Mouse (Mus musculus): ENCODE measurements around the gene Rrn3. TPM values are rescaled to one million over a fixed set of nuclear protein-coding genes. Genes with fewer than 3 reads are reported as not detected.

Gene Rrn3
- polyA plus RNA-seq, 1 experiment from 2014 or later = 83.0 TPM

DNA sequence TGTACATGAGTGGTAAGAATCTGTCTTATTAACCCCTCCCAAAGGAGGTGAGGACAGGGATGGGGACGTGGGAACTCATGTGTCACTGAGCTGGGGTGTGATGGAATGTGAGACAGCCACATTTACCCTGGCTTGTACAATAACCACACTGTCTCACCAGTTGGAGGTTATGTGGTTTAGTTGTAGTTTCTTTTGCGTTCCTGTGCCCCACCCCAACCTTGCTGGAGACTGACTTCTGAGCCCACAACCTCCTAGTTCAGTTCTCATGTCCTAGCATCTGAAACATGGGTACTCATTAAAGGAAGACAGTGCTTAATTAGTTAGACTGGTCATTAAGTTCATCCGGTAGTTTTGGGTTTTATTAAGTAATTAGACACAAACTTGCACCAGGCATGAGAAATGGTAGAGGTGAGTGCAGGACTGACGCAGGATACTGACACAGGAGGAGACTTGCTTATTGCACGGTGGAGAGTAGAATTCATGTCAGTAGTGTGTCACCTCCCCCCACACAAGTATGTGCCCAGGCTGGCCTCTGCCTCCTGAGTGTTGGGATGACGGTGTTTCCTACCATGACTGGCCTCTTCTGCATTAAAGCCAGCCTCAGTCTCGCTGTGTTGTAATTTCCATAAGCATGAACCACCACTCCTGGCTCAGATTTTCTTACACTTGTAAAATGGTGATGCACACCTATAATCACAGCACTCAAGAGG, 45.4 kb downstream of the Rrn3 start:
- H3K4me2 ChIP-seq (replicated peaks) = no peak overlapping the region
- WGBS = 72% methylated on average over 7 of the region's 7 CpGs
- H3K27me3 ChIP-seq = no peaks in the 10 kb centered on the region
- no peaks in the 10 kb centered on the region for H3K9me3 ChIP-seq
- ATAC-seq (ENCODE audit: insufficient number of reproducible peaks, insufficient read depth, low FRiP score, low TSS enrichment) = no peak
- H3K4me1 ChIP-seq = peaks cover 4% of the 10 kb centered on the region; the same call in 1 of the 2 replicates
- peaks cover 45% of the 10 kb centered on the region for H3K36me3 ChIP-seq
- no peak overlapping the region for H3K9ac ChIP-seq
- H3K4me3 ChIP-seq = no peak overlapping the region
- H3K27ac ChIP-seq = no peak overlapping the region

DNA sequence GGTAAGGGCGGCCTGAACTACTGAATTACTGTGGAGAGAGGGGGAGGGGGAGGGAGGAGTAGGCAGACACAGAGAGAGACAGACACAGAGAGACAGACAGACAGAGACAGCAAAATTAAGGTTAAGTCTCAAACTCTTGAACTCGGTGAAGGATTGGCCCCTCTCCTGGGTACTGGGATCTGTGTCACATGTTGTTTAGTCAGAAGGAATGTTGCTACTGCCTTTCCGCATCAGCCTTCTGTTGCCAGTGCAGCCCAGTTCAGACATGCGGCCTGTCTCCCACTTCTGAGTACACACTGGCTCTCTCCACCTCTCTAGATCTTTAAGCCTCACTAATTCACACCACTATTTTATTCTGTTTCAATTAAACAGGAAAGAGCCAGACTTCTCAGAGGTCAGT, 46.0 kb downstream of the Rrn3 start:
- Histone ChIP-seq H3K9me3 (no peaks in the 10 kb centered on the region), H3K4me3 (no peak overlapping the region), H3K27me3 (no peaks in the 10 kb centered on the region), H3K4me2 (replicated peaks) (no peak overlapping the region), H3K36me3 (peaks cover 49% of the 10 kb centered on the region), H3K4me1 (peaks cover 4% of the 10 kb centered on the region; the same call in 1 of the 2 replicates), H3K9ac (no peak overlapping the region), H3K27ac (no peak overlapping the region)
- ATAC-seq (ENCODE audit: insufficient number of reproducible peaks, insufficient read depth, low FRiP score, low TSS enrichment) = no peak
- 85% methylated on average over 4 of the region's 4 CpGs for WGBS

DNA sequence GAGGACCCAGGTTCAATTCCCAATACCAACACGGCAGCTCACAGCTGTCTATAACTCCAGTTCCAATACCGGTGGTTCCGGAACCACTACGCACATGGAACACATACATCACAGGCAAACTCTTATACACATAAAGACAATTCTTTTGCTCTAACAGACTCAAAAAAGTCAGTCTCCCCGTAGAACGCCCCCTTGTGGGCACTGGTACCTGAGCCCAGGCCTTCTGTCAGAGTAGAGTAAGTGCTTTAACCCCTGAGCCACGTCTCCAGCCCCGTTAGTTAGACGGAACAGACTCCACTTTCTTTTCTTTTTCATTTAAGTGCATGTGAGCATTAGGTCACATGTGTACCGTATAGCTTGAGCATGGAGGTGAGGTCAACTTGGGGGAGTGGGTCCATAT, 49.9 kb downstream of the Rrn3 start:
- Histone ChIP-seq H3K4me2 (replicated peaks) (no peak overlapping the region), H3K36me3 (peaks cover 78% of the 10 kb centered on the region), H3K9me3 (no peaks in the 10 kb centered on the region), H3K27ac (no peak overlapping the region), H3K9ac (no peak overlapping the region), H3K4me3 (no peak overlapping the region), H3K4me1 (peaks cover 4% of the 10 kb centered on the region; the same call in 1 of the 2 replicates), H3K27me3 (no peaks in the 10 kb centered on the region)
- ATAC-seq (ENCODE audit: insufficient number of reproducible peaks, insufficient read depth, low FRiP score, low TSS enrichment) = no peak
- 88% methylated on average over 10 of the region's 10 CpGs for WGBS

DNA sequence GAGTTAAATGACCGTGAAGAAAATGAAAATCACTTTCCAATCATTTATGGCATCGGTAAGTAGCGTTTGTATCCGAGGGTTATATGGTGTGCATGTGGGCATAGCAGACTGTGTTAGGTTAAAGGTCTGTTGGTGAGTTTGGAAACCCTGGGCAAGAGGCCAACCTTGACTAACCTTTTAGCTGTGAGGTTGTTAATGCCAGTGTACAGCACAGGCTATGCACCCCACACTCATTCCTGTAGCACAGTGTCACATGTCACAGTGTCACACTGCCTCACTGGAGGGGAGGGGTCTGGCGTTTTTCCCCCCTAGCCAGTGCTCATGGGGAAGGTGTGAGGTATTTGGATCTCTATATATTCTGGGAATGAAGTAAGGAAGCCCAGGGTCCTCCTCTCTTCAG, 51.1 kb downstream of the Rrn3 start:
- Histone ChIP-seq H3K4me1 (no peaks in the 10 kb centered on the region), H3K9me3 (no peaks in the 10 kb centered on the region), H3K9ac (no peak overlapping the region), H3K27me3 (no peaks in the 10 kb centered on the region), H3K4me2 (replicated peaks) (no peak overlapping the region), H3K4me3 (no peak overlapping the region), H3K36me3 (peaks cover 89% of the 10 kb centered on the region), H3K27ac (no peak overlapping the region)
- no peak for ATAC-seq (ENCODE audit: insufficient number of reproducible peaks, insufficient read depth, low FRiP score, low TSS enrichment)
- WGBS = 92% methylated on average over 5 of the region's 5 CpGs

DNA sequence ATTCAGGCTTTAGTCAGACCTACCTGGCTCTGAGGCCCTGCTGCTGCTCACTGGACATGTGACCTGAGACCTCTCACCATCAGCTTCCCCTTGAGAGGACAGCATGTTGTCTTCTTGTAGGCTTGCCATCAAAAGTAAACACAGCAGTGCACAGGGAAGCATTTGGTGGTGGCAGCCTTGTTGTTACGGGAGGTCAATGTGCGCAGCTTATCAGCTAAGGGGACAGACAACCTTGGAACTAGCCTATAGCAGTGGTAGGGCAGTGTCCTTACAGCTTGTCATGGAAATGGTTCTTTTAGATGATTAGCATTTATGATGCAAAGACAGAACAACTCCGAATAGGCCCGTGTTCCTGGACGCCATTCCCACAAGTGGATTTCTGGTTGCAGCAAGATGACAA, 53.9 kb downstream of the Rrn3 start:
- Histone ChIP-seq H3K9me3 (no peaks in the 10 kb centered on the region), H3K4me2 (replicated peaks) (no peak overlapping the region), H3K27me3 (no peaks in the 10 kb centered on the region), H3K4me1 (no peaks in the 10 kb centered on the region), H3K9ac (no peak overlapping the region), H3K4me3 (no peak overlapping the region), H3K27ac (no peak overlapping the region), H3K36me3 (peaks cover 91% of the 10 kb centered on the region)
- 97% methylated on average over 5 of the region's 5 CpGs for WGBS
- ATAC-seq (ENCODE audit: insufficient number of reproducible peaks, insufficient read depth, low FRiP score, low TSS enrichment) = no peak

DNA sequence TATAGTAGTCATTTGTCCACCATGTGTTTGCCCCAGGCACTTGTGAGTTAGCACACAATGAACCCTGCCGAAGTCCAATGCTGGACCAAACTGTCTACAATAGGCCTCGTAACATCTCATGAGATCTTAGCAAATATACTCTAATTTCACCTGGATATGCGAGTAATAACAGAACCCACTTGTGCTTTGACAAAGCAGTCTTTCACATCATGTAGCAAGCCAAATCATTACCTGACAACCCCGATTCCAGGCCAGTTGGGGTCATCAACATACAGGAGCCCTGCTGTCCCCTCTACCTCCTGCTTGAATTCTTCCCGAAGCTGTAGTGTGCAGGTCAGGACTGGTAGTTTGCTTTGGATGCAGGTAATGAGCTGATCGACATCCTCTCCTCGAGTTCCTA, 59.5 kb downstream of the Rrn3 start:
- Histone ChIP-seq H3K4me3 (no peak overlapping the region), H3K4me1 (no peaks in the 10 kb centered on the region), H3K9me3 (no peaks in the 10 kb centered on the region), H3K4me2 (replicated peaks) (no peak overlapping the region), H3K27ac (no peak overlapping the region), H3K27me3 (no peaks in the 10 kb centered on the region), H3K9ac (no peak overlapping the region), H3K36me3 (peaks cover 85% of the 10 kb centered on the region)
- 88% methylated on average over 7 of the region's 7 CpGs for WGBS
- ATAC-seq (ENCODE audit: insufficient number of reproducible peaks, insufficient read depth, low FRiP score, low TSS enrichment) = no peak

DNA sequence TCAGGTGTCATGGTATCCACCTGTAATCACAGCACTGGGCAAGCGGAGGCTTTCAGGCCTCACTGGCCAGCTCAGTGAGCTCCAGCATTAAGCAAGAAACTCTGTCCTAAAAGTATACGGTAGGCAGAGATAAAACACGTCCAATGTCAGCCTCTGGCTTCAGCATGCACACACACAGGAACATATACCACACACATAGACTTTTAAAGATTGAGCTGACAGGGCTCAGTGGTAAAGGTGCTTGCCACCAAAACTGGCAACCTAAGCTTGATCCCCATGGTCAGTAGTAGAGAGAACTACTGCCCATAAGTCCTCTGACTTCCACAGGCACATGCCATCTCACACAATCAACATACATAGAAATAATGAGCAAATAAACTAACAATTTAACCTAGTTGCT, 60.4 kb downstream of the Rrn3 start:
- ATAC-seq (ENCODE audit: insufficient number of reproducible peaks, insufficient read depth, low FRiP score, low TSS enrichment) = no peak
- H3K27ac ChIP-seq = no peak overlapping the region
- no peaks in the 10 kb centered on the region for H3K4me1 ChIP-seq
- whole genome bisulfite sequencing = 88% methylated on average over 3 of the region's 3 CpGs
- H3K9me3 ChIP-seq = no peaks in the 10 kb centered on the region
- no peak overlapping the region for H3K4me2 ChIP-seq (replicated peaks)
- H3K9ac ChIP-seq = no peak overlapping the region
- H3K36me3 ChIP-seq = peaks cover 87% of the 10 kb centered on the region
- H3K4me3 ChIP-seq = no peak overlapping the region
- H3K27me3 ChIP-seq = no peaks in the 10 kb centered on the region

DNA sequence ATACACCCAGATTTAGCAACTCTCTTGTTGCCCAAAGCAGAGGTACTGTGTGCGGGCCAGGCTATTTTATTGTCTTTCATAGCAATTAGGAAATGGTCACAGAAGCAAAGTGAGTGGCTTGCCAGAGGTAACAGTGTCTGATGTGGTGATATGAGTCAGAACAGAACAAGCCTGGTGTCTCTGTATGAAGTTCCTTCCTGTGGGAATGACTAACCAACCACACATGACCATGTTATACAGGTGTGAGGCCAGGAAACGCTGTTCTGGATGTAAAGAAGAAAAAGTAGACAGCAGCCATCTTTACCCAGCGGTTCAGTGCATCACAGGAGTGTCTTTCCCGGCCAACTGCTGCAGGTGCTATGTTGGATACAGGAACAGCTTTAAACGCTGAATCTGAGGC, 64.5 kb downstream of the Rrn3 start:
- peaks cover 62% of the 10 kb centered on the region for H3K36me3 ChIP-seq

DNA sequence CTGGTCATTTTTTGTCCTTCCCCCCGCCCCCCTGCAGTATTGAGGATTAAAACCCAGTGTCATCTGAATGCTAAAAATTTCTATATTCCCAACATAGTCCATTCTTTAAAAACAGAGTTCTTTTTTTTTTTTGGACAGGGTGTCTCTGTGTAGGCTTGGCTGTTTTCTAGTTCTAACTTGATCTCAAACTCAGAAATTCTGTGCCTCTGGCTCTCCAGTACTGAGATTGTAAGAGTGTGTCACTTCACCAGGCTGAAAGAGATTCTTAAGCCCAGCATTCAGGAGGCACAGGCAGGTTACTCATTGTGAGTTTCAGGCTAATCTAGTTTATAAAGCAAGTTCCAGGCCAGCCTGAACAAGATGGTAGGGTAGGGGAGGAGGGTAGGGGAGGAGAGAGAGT, 66.2 kb downstream of the Rrn3 start:
- no peak overlapping the region for H3K27ac ChIP-seq
- H3K4me2 ChIP-seq (replicated peaks) = no peak overlapping the region
- 83% methylated on average over 1 of the region's 1 CpGs for WGBS
- ATAC-seq (ENCODE audit: insufficient number of reproducible peaks, insufficient read depth, low FRiP score, low TSS enrichment) = no peak
- H3K36me3 ChIP-seq = peaks cover 51% of the 10 kb centered on the region
- no peaks in the 10 kb centered on the region for H3K4me1 ChIP-seq
- no peaks in the 10 kb centered on the region for H3K27me3 ChIP-seq
- H3K4me3 ChIP-seq = no peak overlapping the region
- H3K9me3 ChIP-seq = no peaks in the 10 kb centered on the region
- H3K9ac ChIP-seq = no peak overlapping the region

More for the DNA sequence above, 64.5 kb downstream of the Rrn3 start:
- H3K27me3 ChIP-seq = no peaks in the 10 kb centered on the region
- no peak overlapping the region for H3K27ac ChIP-seq
- WGBS = 93% methylated on average over 5 of the region's 5 CpGs
- no peak for ATAC-seq (ENCODE audit: insufficient number of reproducible peaks, insufficient read depth, low FRiP score, low TSS enrichment)
- no peaks in the 10 kb centered on the region for H3K4me1 ChIP-seq
- H3K4me2 ChIP-seq (replicated peaks) = no peak overlapping the region
- H3K9me3 ChIP-seq = no peaks in the 10 kb centered on the region
- H3K4me3 ChIP-seq = no peak overlapping the region
- no peak overlapping the region for H3K9ac ChIP-seq

DNA sequence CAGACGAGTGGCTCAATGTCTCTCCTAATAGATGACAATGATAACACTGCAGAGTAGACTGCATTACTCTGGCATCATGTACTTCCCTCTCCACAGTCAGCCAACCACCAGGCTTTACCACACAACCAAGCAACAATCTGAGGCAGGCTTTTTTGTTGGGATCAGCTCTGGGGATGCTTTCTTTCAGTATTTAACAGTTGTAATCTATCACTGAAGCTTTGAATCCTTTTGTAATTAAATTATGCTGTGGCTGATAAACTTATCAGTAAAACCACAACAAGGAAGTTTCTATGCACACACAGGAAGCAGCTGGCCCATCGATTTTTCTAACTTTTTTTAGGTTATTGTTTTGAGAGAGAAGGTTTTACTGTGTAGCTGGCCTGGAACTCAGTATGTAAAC, 67.8 kb downstream of the Rrn3 start:
- 73% methylated on average over 2 of the region's 2 CpGs for WGBS
- H3K4me2 ChIP-seq (replicated peaks) = no peak overlapping the region
- no peaks in the 10 kb centered on the region for H3K27me3 ChIP-seq
- no peaks in the 10 kb centered on the region for H3K9me3 ChIP-seq
- no peak overlapping the region for H3K9ac ChIP-seq
- H3K36me3 ChIP-seq = peaks cover 48% of the 10 kb centered on the region
- ATAC-seq (ENCODE audit: insufficient number of reproducible peaks, insufficient read depth, low FRiP score, low TSS enrichment) = no peak
- no peak overlapping the region for H3K4me3 ChIP-seq
- H3K4me1 ChIP-seq = no peaks in the 10 kb centered on the region
- no peak overlapping the region for H3K27ac ChIP-seq

DNA sequence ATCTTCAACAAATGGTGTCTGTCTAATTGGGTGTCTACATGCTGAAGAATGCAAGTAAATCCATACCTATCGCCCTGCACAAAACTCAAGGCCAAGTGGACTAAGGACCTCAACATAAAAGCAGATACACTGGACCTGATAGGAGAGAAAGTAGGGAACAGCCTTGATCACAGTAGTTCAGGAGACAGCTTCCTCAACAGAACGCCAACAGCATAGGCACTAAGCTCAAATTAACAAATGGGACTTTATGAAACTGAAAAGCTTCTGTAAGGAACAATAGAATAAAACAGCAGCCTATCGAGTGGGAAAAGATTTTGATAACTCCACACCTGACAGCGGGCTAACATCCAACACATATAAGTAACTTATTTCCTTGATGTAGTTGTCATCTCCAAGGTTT, 70.9 kb downstream of the Rrn3 start:
- ATAC-seq (ENCODE audit: insufficient number of reproducible peaks, insufficient read depth, low FRiP score, low TSS enrichment) = no peak
- 94% methylated on average over 4 of the region's 4 CpGs for WGBS
- H3K36me3 ChIP-seq = peaks cover 35% of the 10 kb centered on the region

DNA sequence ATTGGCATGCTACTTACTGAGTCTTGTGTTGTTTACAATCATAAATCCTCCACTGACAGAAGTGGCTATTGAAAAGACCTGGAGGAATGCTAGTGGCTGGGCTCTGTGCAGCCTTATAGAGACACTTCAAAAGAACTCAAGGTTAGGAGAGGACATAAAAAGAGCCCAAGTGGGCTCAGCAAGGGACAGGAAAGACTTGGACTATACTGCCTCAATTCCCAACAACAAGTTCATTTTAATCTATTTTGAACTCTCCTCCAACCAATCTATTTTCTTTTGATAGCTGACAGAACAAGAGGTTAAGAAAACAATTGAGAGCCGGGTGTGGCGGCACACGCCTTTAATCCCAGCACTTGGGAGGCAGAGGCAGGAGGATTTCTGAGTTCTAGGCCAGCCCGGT, 73.4 kb downstream of the Rrn3 start:
- WGBS = 89% methylated on average over 4 of the region's 4 CpGs
- no peak for ATAC-seq (ENCODE audit: insufficient number of reproducible peaks, insufficient read depth, low FRiP score, low TSS enrichment)
- H3K9me3 ChIP-seq = no peaks in the 10 kb centered on the region
- no peak overlapping the region for H3K4me2 ChIP-seq (replicated peaks)
- H3K4me1 ChIP-seq = no peaks in the 10 kb centered on the region
- H3K27ac ChIP-seq = no peak overlapping the region
- H3K4me3 ChIP-seq = no peak overlapping the region
- no peak overlapping the region for H3K9ac ChIP-seq
- no peaks in the 10 kb centered on the region for H3K27me3 ChIP-seq
- H3K36me3 ChIP-seq = peaks cover 35% of the 10 kb centered on the region

More for the DNA sequence above, 70.9 kb downstream of the Rrn3 start:
- Histone ChIP-seq H3K4me1 (no peaks in the 10 kb centered on the region), H3K4me3 (no peak overlapping the region), H3K27ac (no peak overlapping the region), H3K9me3 (no peaks in the 10 kb centered on the region), H3K4me2 (replicated peaks) (no peak overlapping the region), H3K27me3 (no peaks in the 10 kb centered on the region), H3K9ac (no peak overlapping the region)

Data from embryonic facial prominence, embryonic 12.5 days (tissue).